Mouse (Mus musculus) hindbrain, postnatal 0 days (tissue): ENCODE data around the gene Rpl23. TPM values are rescaled to one million over a fixed set of nuclear protein-coding genes. Genes with fewer than 3 reads are reported as not detected.
"Not testable (repeated sequence)": the region's sequence is repeated elsewhere in the genome, so short reads cannot be mapped to it uniquely, and the experiment has no call there.

Experiments
- ATAC-seq: fragments of 200-750 bp; cut with Nextera tagmentation; 2 replicates; pipeline ENCODE4 v1.8.0; 2017; ENCODE audit warnings: mild to moderate bottlenecking, moderate TSS enrichment, moderate library complexity
- DNase-seq: peaks from one replicate; pipeline ENCODE4 v3.0.0-alpha.2; 2015; ENCODE audit warnings: low spot score
- H3K27ac ChIP-seq: fragments of 300-500 bp; sonication (generic); 2 replicates; pipeline ENCODE4 v1.5.1; 2014; ENCODE audit warnings: mild to moderate bottlenecking
- H3K27me3 ChIP-seq: fragments of 300-500 bp; sonication (generic); 2 replicates; pipeline ENCODE4 v1.6.1; 2014; ENCODE audit warnings: low read length, mixed read lengths; ENCODE audit not compliant: insufficient read depth
- H3K36me3 ChIP-seq: fragments of 300-500 bp; sonication (generic); 2 replicates; pipeline ENCODE4 v1.6.1; 2014; ENCODE audit warnings: low read length, mixed read lengths; ENCODE audit not compliant: insufficient read depth
- H3K4me1 ChIP-seq: fragments of 300-500 bp; sonication (generic); 2 replicates; pipeline ENCODE4 v1.6.1; 2014; ENCODE audit warnings: antibody characterized with exemption, low read length, mixed read lengths; ENCODE audit not compliant: insufficient read depth
- H3K4me2 ChIP-seq: fragments of 300-500 bp; sonication (generic); 2 replicates; pipeline ENCODE4 v1.6.1; 2014; ENCODE audit warnings: low read depth, mild to moderate bottlenecking, low read length, moderate library complexity, mixed read lengths
- H3K4me3 ChIP-seq: fragments of 300-500 bp; sonication (generic); 2 replicates; pipeline ENCODE4 v1.5.1; 2014; ENCODE audit warnings: low read length
- H3K9ac ChIP-seq: fragments of 300-500 bp; sonication (generic); replicated peaks from 2 replicates; pipeline ENCODE4 v1.6.1; 2014; ENCODE audit warnings: mild to moderate bottlenecking, low read length, moderate library complexity, mixed read lengths
- H3K9me3 ChIP-seq: fragments of 300-500 bp; sonication (generic); 2 replicates; pipeline ENCODE4 v1.6.1; 2016; ENCODE audit warnings: low read length, mixed read lengths
- CTCF ChIP-seq: IDR thresholded peaks from 2 replicates; pipeline ENCODE4 v1.5.1; 2016; ENCODE audit warnings: antibody characterized with exemption, control low read depth, low read depth
- WGBS: fragments of 180-500 bp; shearing (Covaris S2); extraction: QIAGEN DNeasy Blood & Tissue Kit; methylation state at CpG from one replicate; pipeline ENCODE4 v1.1.7; 2014; 5-methylcytosine and 5-hydroxymethylcytosine counted together
- polyA plus RNA-seq: library from polyadenylated mRNA; unstranded; fragments of >200 nt; fragmentation: Nextera tagmentation; extraction: Ambion mirVana; gene quantifications from 2 replicates; pipeline ENCODE4 v1.2.1, GENCODE M21; 2015
- total RNA-seq: library from RNA; depleted of rRNA; stranded (reverse); fragments of >200 nt; gene quantifications from 2 replicates; pipeline ENCODE4 v1.2.3, GENCODE M21; 2014

The Rpl23 gene
- total and polyA plus RNA-seq, 2 experiments from 2014 or later: 124 to 351 TPM

- Histone ChIP-seq H3K27ac (no peak overlapping the region), H3K9me3 (no peaks in the 10 kb centered on the region), H3K36me3 (peaks cover 13% of the 10 kb centered on the region), H3K4me3 (no peak overlapping the region), H3K27me3 (no peaks in the 10 kb centered on the region), H3K4me2 (peak overlapping the region; percentile 78), H3K9ac (no peak overlapping the region), H3K4me1 (peaks cover 17% of the 10 kb centered on the region)
- ATAC-seq (no peak), DNase-seq (no peak)
- TF ChIP-seq CTCF: no peak
- 89% methylated on average over 5 of the region's 5 CpGs for WGBS
Measured at GRCm38 (mm10) chr11:97742157-97742556, 40.1 kb downstream of the Rpl23 start.

GRCm38 (mm10) chr11:97740190-97740589 lies 42.0 kb downstream of the Rpl23 start:
- H3K27me3 ChIP-seq: no peaks in the 10 kb centered on the region
- no peak overlapping the region for H3K9ac ChIP-seq
- TF ChIP-seq CTCF: no peak
- H3K9me3 ChIP-seq: no peaks in the 10 kb centered on the region
- no peak for DNase-seq
- H3K27ac ChIP-seq: 0 out of 2 replicates have a peak overlapping the region, but pooled peaks have one; percentile 32
- no peak for ATAC-seq
- H3K36me3 ChIP-seq: no peaks in the 10 kb centered on the region
- WGBS: 32% methylated on average over 7 of the region's 7 CpGs
- H3K4me1 ChIP-seq: peaks cover 17% of the 10 kb centered on the region
- H3K4me3 ChIP-seq: no peak overlapping the region
- no peak overlapping the region for H3K4me2 ChIP-seq

- Histone ChIP-seq H3K36me3 (no peaks in the 10 kb centered on the region), H3K27me3 (no peaks in the 10 kb centered on the region), H3K4me2 (no peak overlapping the region), H3K4me1 (peaks cover 17% of the 10 kb centered on the region), H3K27ac (no peak overlapping the region), H3K9me3 (no peaks in the 10 kb centered on the region), H3K9ac (no peak overlapping the region), H3K4me3 (no peak overlapping the region)
- WGBS: 89% methylated on average over 3 of the region's 3 CpGs
- peak; percentile 22; the same call in 1 of the 2 replicates for TF ChIP-seq CTCF
- DNase-seq (no peak), ATAC-seq (no peak)
Measured at GRCm38 (mm10) chr11:97739155-97739554, 43.1 kb downstream of the Rpl23 start.

GRCm38 (mm10) chr11:97738703-97739102 lies 43.5 kb downstream of the Rpl23 start:
- no peaks in the 10 kb centered on the region for H3K36me3 ChIP-seq
- 69% methylated on average over 6 of the region's 6 CpGs for WGBS
- H3K4me3 ChIP-seq: no peak overlapping the region
- no peaks in the 10 kb centered on the region for H3K9me3 ChIP-seq
- H3K9ac ChIP-seq: no peak overlapping the region
- H3K27ac ChIP-seq: no peak overlapping the region
- peak; percentile 54 for TF ChIP-seq CTCF
- DNase-seq: peak; percentile 28
- peaks cover 17% of the 10 kb centered on the region for H3K4me1 ChIP-seq
- no peak overlapping the region for H3K4me2 ChIP-seq
- H3K27me3 ChIP-seq: no peaks in the 10 kb centered on the region
- no peak for ATAC-seq

- H3K9me3 ChIP-seq: no peaks in the 10 kb centered on the region
- no peak for TF ChIP-seq CTCF
- H3K9ac ChIP-seq: no peak overlapping the region
- WGBS: 51% methylated on average over 4 of the region's 4 CpGs
- ATAC-seq (no peak), DNase-seq (no peak)
- no peaks in the 10 kb centered on the region for H3K27me3 ChIP-seq
- H3K4me3 ChIP-seq: no peak overlapping the region
- H3K36me3 ChIP-seq: no peaks in the 10 kb centered on the region
- H3K4me2 ChIP-seq: no peak overlapping the region
- H3K27ac ChIP-seq: no peak overlapping the region; the same call in 1 of the 2 replicates
- H3K4me1 ChIP-seq: peaks cover 6% of the 10 kb centered on the region
Measured at GRCm38 (mm10) chr11:97737600-97737999, 44.6 kb downstream of the Rpl23 start.

- H3K4me2 ChIP-seq: no peak overlapping the region
- no peaks in the 10 kb centered on the region for H3K27me3 ChIP-seq
- H3K9me3 ChIP-seq: no peaks in the 10 kb centered on the region
- H3K4me3 ChIP-seq: no peak overlapping the region
- ATAC-seq (no peak), DNase-seq (no peak)
- 87% methylated on average over 5 of the region's 5 CpGs for WGBS
- no peak for TF ChIP-seq CTCF
- no peak overlapping the region for H3K27ac ChIP-seq
- no peaks in the 10 kb centered on the region for H3K4me1 ChIP-seq
- no peak overlapping the region for H3K9ac ChIP-seq
- H3K36me3 ChIP-seq: peaks cover 8% of the 10 kb centered on the region
Measured at GRCm38 (mm10) chr11:97736645-97737044, 45.6 kb downstream of the Rpl23 start.

GRCm38 (mm10) chr11:97734810-97735209 lies 47.4 kb downstream of the Rpl23 start:
- H3K27ac ChIP-seq, ATAC-seq, H3K9me3 ChIP-seq, H3K9ac ChIP-seq, H3K4me3 ChIP-seq, H3K4me2 ChIP-seq, H3K4me1 ChIP-seq, DNase-seq, H3K27me3 ChIP-seq: not testable (repeated sequence)
- WGBS: 89% methylated on average over 5 of the region's 5 CpGs
- peaks cover 20% of the 10 kb centered on the region for H3K36me3 ChIP-seq
